Mouse (Mus musculus): ENCODE measurements around the gene Slc22a6. TPM values are rescaled to one million over a fixed set of nuclear protein-coding genes. Genes with fewer than 3 reads are reported as not detected.
A peak's percentile ranks its signal among the peaks of the same experiment; 100 is the strongest.

Slc22a6 gene
- total RNA-seq (2014; fragmentation: Nextera tagmentation): not detected in 2 replicates
- not detected in 2 replicates for total RNA-seq (2017)

- ATAC-seq (replicated peaks; ENCODE audit: low FRiP score, low TSS enrichment, poor library complexity, severe bottlenecking): no peak
Measured at GRCm38 (mm10) chr19:8617904-8618303, at the start of gene Slc22a6. TSS of gene Slc22a6 (plus strand) at chr19:8618039.

- ATAC-seq (replicated peaks; ENCODE audit: low FRiP score, low TSS enrichment, poor library complexity, severe bottlenecking): peak; percentile 18; the same call in 1 of the 2 replicates
Measured at GRCm38 (mm10) chr19:8569453-8569863, 48.4 kb upstream of the Slc22a6 start.

GRCm38 (mm10) chr19:8570341-8571040 is 47.3 kb upstream of the Slc22a6 start:
- no peak for ATAC-seq (replicated peaks; ENCODE audit: low FRiP score, low TSS enrichment, poor library complexity, severe bottlenecking)

GRCm38 (mm10) chr19:8571746-8572145 is 46.1 kb upstream of the Slc22a6 start:
- no peak for ATAC-seq (replicated peaks; ENCODE audit: low FRiP score, low TSS enrichment, poor library complexity, severe bottlenecking)

- peak; percentile 73 for ATAC-seq (replicated peaks; ENCODE audit: low FRiP score, low TSS enrichment, poor library complexity, severe bottlenecking)
Measured at GRCm38 (mm10) chr19:8572485-8572884, 45.4 kb upstream of the Slc22a6 start.

GRCm38 (mm10) chr19:8577432-8577831 is 40.4 kb upstream of the Slc22a6 start:
- no peak for ATAC-seq (replicated peaks; ENCODE audit: low FRiP score, low TSS enrichment, poor library complexity, severe bottlenecking)

- ATAC-seq (replicated peaks; ENCODE audit: low FRiP score, low TSS enrichment, poor library complexity, severe bottlenecking): peak; percentile 68; the same call in 1 of the 2 replicates
Measured at GRCm38 (mm10) chr19:8578293-8578969, 39.4 kb upstream of the Slc22a6 start.

GRCm38 (mm10) chr19:8578970-8579342 is 38.9 kb upstream of the Slc22a6 start:
- ATAC-seq (replicated peaks; ENCODE audit: low FRiP score, low TSS enrichment, poor library complexity, severe bottlenecking): no peak

GRCm38 (mm10) chr19:8585298-8585697 is 32.5 kb upstream of the Slc22a6 start:
- no peak for ATAC-seq (replicated peaks; ENCODE audit: low FRiP score, low TSS enrichment, poor library complexity, severe bottlenecking)

GRCm38 (mm10) chr19:8585899-8586298 is 31.9 kb upstream of the Slc22a6 start:
- ATAC-seq (replicated peaks; ENCODE audit: low FRiP score, low TSS enrichment, poor library complexity, severe bottlenecking): no peak

- ATAC-seq (replicated peaks; ENCODE audit: low FRiP score, low TSS enrichment, poor library complexity, severe bottlenecking): no peak
Measured at GRCm38 (mm10) chr19:8586350-8586749, 31.5 kb upstream of the Slc22a6 start.

GRCm38 (mm10) chr19:8587315-8587714 is 30.5 kb upstream of the Slc22a6 start:
- ATAC-seq (replicated peaks; ENCODE audit: low FRiP score, low TSS enrichment, poor library complexity, severe bottlenecking): no peak

- no peak for ATAC-seq (replicated peaks; ENCODE audit: low FRiP score, low TSS enrichment, poor library complexity, severe bottlenecking)
Measured at GRCm38 (mm10) chr19:8590954-8591353, 26.9 kb upstream of the Slc22a6 start, which contains the start of gene Slc22a8. TSS of gene Slc22a8 (plus strand) at chr19:8591254.

- ATAC-seq (replicated peaks; ENCODE audit: low FRiP score, low TSS enrichment, poor library complexity, severe bottlenecking): peak; percentile 79
Measured at GRCm38 (mm10) chr19:8592155-8592554, 25.7 kb upstream of the Slc22a6 start.

GRCm38 (mm10) chr19:8592873-8593408 is 24.9 kb upstream of the Slc22a6 start:
- no peak for ATAC-seq (replicated peaks; ENCODE audit: low FRiP score, low TSS enrichment, poor library complexity, severe bottlenecking)

- ATAC-seq (replicated peaks; ENCODE audit: low FRiP score, low TSS enrichment, poor library complexity, severe bottlenecking): no peak
Measured at GRCm38 (mm10) chr19:8593833-8594232, 24.0 kb upstream of the Slc22a6 start.

- no peak for ATAC-seq (replicated peaks; ENCODE audit: low FRiP score, low TSS enrichment, poor library complexity, severe bottlenecking)
Measured at GRCm38 (mm10) chr19:8594518-8594917, 23.3 kb upstream of the Slc22a6 start.

- ATAC-seq (replicated peaks; ENCODE audit: low FRiP score, low TSS enrichment, poor library complexity, severe bottlenecking): no peak
Measured at GRCm38 (mm10) chr19:8597269-8597668, 20.6 kb upstream of the Slc22a6 start.

- ATAC-seq (replicated peaks; ENCODE audit: low FRiP score, low TSS enrichment, poor library complexity, severe bottlenecking): no peak
Measured at GRCm38 (mm10) chr19:8599229-8599628, 18.6 kb upstream of the Slc22a6 start.

- ATAC-seq (replicated peaks; ENCODE audit: low FRiP score, low TSS enrichment, poor library complexity, severe bottlenecking): no peak
Measured at GRCm38 (mm10) chr19:8601922-8602321, 15.9 kb upstream of the Slc22a6 start.

- ATAC-seq (replicated peaks; ENCODE audit: low FRiP score, low TSS enrichment, poor library complexity, severe bottlenecking): peak; percentile 82
Measured at GRCm38 (mm10) chr19:8602914-8603313, 14.9 kb upstream of the Slc22a6 start.
